Mouse (Mus musculus) ES-E14 (cell line): ENCODE data around the gene Zfp607b.

Source experiments
- HCFC1 ChIP-seq: IDR thresholded peaks from 2 replicates; pipeline ENCODE4 v1.6.1; 2012; ENCODE audit warnings: low read length, inconsistent platforms, borderline replicate concordance; ENCODE audit not compliant: insufficient read depth
- ZC3H11A ChIP-seq: IDR thresholded peaks from 2 replicates; pipeline ENCODE4 v1.6.1; 2012; ENCODE audit warnings: low read depth, mild to moderate bottlenecking, inconsistent platforms, low read length, borderline replicate concordance

DNA sequence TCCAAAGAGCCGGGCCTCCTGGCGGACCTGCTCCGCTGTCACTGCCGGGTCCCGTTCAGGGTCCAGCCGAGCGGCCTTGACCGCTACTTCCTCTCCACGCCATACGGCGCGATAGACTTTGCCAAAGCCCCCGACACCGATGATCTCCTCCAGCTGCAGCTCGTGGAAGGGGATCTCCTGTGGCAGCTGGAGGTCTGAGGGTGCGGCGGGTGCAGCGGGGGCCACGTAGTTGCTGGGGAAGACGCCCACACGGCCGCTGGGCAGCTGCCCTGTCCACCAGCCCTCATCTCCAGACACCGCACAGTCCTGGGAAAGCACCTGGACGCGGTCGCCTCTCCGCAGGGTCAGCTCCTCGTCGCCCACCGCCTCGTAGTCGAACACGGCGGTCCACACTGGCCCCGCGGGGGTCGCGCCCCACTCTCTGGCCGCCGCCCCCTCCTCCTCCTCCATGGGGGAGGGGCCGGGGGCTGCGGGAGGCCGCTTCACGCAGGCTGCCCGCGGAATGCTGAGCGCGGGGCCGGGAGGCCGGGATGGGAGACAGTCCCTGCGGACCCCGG is 15.5 kb upstream of the Zfp607b start:
- TF ChIP-seq ZC3H11A (no peak), HCFC1 (no peak)
